Mouse (Mus musculus): ENCODE results near the gene S1pr4. TPM values are rescaled to one million over a fixed set of nuclear protein-coding genes. Genes with fewer than 3 reads are reported as not detected.

Gene S1pr4
- polyA plus RNA-seq, 1 experiment from 2014 or later = 1.7 TPM

DNA sequence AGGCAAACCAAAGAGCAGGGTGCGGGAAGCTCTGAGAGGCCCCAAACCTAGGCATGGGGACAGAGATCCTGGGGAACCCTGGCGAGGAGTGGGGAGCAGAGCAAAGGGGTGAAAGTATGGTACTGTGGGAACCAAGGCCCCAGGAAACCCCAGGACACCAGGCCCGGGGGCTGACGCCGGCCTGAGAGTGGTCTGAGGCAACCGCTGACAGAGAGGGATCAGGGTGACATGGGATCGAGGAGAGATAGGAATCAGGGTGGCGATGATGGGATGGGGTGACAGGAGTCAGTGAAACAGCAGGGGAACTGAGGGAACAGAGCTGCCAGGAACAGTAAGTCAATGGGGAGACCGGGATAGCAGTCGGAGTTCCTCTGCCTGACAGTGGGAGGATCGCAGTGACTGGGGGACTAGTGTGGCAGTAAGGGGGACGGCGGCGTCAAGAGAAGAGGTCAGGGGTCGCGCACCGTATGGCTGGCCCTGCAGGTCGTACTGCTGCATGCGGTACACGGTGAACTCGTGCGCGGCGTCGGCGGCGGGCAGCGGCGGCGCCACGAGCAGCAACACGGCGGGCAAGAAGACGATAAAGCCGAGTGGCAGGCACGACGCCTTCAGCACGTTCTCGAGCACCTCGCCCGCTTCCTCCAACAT lies 4.2 kb downstream of the S1pr4 start:
- peak; percentile 29 for ATAC-seq (ENCODE audit: low FRiP score, low TSS enrichment)
- no peaks in the 10 kb centered on the region for H3K9me3 ChIP-seq (ENCODE audit: low read length)
- peak overlapping the region; percentile 95 for H3K4me2 ChIP-seq (replicated peaks; ENCODE audit: low read depth, low read length)
- H3K27ac ChIP-seq (ENCODE audit: low read length) = no peak overlapping the region
- peaks cover 16% of the 10 kb centered on the region for H3K4me1 ChIP-seq (ENCODE audit: insufficient read depth, low read length)
- no peaks in the 10 kb centered on the region for H3K27me3 ChIP-seq (ENCODE audit: insufficient read depth, low read length)
- peaks cover 20% of the 10 kb centered on the region for H3K36me3 ChIP-seq (ENCODE audit: insufficient read depth, low read length)
- WGBS = under 1% methylated on average over 41 of the region's 41 CpGs
- H3K9ac ChIP-seq (replicated peaks; ENCODE audit: low read length) = peak overlapping the region; percentile 93
- H3K4me3 ChIP-seq (ENCODE audit: low read length) = peak overlapping the region; percentile 83

DNA sequence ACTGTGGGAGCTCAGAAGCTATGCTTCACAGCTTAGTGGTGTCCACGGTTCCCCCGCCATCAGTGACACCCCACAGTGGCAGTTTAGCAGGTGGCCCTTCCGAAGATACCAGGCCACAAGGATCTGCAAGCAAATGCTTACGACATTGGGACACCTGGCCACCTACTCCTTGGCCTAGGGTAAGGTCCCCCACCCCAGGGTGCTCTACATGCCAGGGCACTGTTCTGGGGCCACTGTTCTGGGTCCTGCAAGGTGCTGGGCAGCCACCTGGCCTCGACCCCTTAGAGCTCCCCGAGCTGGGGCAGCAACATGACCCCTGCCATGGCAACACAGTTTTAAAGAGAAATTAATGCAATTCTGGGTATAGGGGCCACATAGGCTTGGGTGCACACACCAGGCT lies 4.8 kb downstream of the S1pr4 start:
- WGBS = 68% methylated on average over 6 of the region's 6 CpGs
- peak overlapping the region; percentile 95 for H3K4me2 ChIP-seq (replicated peaks; ENCODE audit: low read depth, low read length)
- no peak for ATAC-seq (ENCODE audit: low FRiP score, low TSS enrichment)
- no peaks in the 10 kb centered on the region for H3K27me3 ChIP-seq (ENCODE audit: insufficient read depth, low read length)
- peaks cover 26% of the 10 kb centered on the region for H3K36me3 ChIP-seq (ENCODE audit: insufficient read depth, low read length)
- no peak overlapping the region for H3K27ac ChIP-seq (ENCODE audit: low read length)
- H3K4me1 ChIP-seq (ENCODE audit: insufficient read depth, low read length) = peaks cover 16% of the 10 kb centered on the region
- H3K4me3 ChIP-seq (ENCODE audit: low read length) = peak overlapping the region; percentile 83
- no peaks in the 10 kb centered on the region for H3K9me3 ChIP-seq (ENCODE audit: low read length)
- peak overlapping the region; percentile 93 for H3K9ac ChIP-seq (replicated peaks; ENCODE audit: low read length)

DNA sequence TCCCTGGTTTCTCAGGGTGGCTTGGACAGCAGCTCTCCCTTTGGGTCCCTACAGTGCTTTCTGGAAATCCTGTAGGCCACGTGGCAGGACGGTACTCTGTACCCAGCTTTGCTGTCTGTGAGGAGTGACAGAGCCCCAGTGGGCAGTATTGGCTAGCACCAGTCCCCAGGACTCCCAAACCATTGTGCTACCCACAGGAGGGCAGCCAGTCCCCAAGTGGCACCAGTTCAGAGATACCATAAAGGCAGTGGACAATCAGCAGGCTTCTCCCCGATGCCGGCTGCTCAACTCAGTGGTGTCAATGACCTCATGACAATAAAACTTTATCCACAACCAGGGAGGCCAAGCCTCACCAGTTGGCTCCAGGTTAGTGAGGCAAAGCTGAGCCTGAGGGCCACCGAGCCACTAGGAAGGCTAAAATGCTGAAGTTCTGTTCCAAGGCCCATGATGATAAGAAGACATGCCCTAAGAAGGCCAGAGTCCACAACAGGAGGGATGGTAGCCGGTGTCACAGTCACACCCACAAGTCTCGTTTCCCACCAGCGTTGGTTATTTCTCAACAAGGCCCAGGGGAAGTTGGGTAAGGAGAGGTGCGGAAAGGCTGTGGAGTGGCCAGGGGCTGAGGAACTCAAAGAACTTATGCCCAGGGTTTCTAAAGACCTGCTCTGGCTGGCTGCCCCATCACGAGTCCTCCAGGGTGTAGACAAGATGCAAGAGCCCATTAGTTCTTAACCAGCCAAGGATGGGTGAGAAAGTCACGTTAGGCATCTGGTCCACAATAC lies 5.5 kb downstream of the S1pr4 start:
- no peak overlapping the region for H3K27ac ChIP-seq (ENCODE audit: low read length)
- no peak for ATAC-seq (ENCODE audit: low FRiP score, low TSS enrichment)
- H3K4me2 ChIP-seq (replicated peaks; ENCODE audit: low read depth, low read length) = peak overlapping the region; percentile 95
- peak overlapping the region; percentile 83 for H3K4me3 ChIP-seq (ENCODE audit: low read length)
- no peaks in the 10 kb centered on the region for H3K9me3 ChIP-seq (ENCODE audit: low read length)
- H3K9ac ChIP-seq (replicated peaks; ENCODE audit: low read length) = peak overlapping the region; percentile 93; the same call in 1 of the 2 replicates
- H3K27me3 ChIP-seq (ENCODE audit: insufficient read depth, low read length) = no peaks in the 10 kb centered on the region
- H3K36me3 ChIP-seq (ENCODE audit: insufficient read depth, low read length) = peaks cover 33% of the 10 kb centered on the region
- peaks cover 16% of the 10 kb centered on the region for H3K4me1 ChIP-seq (ENCODE audit: insufficient read depth, low read length)
- WGBS = 76% methylated on average over 11 of the region's 11 CpGs

DNA sequence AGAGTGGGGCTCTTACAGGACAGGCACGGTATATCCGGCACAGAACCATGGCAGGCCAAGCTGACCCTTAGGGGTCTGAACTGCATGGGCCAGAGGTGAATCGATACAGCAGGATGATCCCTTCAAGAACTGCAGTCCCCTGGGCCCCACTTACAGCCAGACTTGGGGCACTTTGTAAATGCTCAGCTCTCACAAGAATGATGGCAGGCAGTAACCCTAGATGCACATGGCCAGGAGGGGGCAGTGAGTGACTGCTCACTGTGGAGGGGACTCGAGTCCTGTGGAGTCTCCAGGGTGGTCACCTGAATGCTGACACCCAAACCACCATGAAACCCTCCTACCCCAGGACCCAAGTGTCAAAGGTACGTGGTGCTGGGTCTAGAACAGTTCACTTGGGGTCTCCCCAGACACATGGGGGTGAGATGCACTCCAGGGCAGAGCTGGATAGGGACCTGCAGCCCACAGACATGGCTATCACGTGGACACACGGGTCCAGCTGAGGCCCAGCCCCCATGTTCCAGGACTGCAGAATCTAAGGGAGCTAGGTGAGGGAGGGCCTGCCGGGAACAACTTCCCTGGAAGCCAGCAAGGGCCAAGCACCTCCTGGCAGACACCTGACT lies 6.2 kb downstream of the S1pr4 start:
- Histone ChIP-seq H3K4me3 (ENCODE audit: low read length) (no peak overlapping the region), H3K27ac (ENCODE audit: low read length) (no peak overlapping the region), H3K36me3 (ENCODE audit: insufficient read depth, low read length) (peaks cover 39% of the 10 kb centered on the region), H3K27me3 (ENCODE audit: insufficient read depth, low read length) (no peaks in the 10 kb centered on the region), H3K4me1 (ENCODE audit: insufficient read depth, low read length) (peaks cover 16% of the 10 kb centered on the region), H3K4me2 (replicated peaks; ENCODE audit: low read depth, low read length) (no peak overlapping the region), H3K9me3 (ENCODE audit: low read length) (no peaks in the 10 kb centered on the region), H3K9ac (replicated peaks; ENCODE audit: low read length) (no peak overlapping the region)
- WGBS = 72% methylated on average over 8 of the region's 8 CpGs
- ATAC-seq (ENCODE audit: low FRiP score, low TSS enrichment) = no peak

DNA sequence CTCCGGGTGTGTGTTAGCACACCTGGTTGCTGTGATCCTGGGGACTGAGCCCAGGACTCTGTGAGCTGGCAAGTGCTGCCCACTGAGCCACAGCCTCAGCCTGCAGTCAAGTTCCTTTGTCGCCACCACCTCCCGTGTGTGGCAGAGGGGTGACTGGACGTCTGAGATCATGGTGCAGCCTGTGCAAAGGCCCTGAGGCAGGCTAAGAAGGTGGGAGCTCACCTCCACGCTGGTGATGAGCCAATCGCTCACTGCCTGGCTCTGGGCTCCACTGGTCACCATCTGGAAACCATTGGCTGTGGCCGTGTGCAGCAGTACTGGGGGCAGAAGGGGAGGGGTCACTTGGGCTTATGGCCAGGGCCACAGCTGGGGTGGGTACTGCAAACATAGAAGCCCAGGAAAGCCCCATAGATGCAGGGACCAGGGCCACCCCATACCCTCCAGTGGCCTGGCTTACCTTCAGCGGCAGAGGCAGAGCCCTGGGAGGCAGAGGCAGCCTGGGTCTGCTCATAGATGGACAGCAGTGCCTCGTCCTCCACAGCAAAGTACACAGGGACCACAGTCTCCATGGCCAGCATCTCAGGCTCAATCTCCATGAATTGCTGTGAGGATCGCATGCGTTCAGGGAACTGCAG lies 7.2 kb downstream of the S1pr4 start:
- Histone ChIP-seq H3K4me3 (ENCODE audit: low read length) (no peak overlapping the region), H3K4me2 (replicated peaks; ENCODE audit: low read depth, low read length) (no peak overlapping the region), H3K9me3 (ENCODE audit: low read length) (no peaks in the 10 kb centered on the region), H3K36me3 (ENCODE audit: insufficient read depth, low read length) (peaks cover 49% of the 10 kb centered on the region), H3K4me1 (ENCODE audit: insufficient read depth, low read length) (peaks cover 16% of the 10 kb centered on the region), H3K27ac (ENCODE audit: low read length) (no peak overlapping the region), H3K27me3 (ENCODE audit: insufficient read depth, low read length) (no peaks in the 10 kb centered on the region), H3K9ac (replicated peaks; ENCODE audit: low read length) (no peak overlapping the region)
- WGBS = 89% methylated on average over 11 of the region's 11 CpGs
- ATAC-seq (ENCODE audit: low FRiP score, low TSS enrichment) = no peak

DNA sequence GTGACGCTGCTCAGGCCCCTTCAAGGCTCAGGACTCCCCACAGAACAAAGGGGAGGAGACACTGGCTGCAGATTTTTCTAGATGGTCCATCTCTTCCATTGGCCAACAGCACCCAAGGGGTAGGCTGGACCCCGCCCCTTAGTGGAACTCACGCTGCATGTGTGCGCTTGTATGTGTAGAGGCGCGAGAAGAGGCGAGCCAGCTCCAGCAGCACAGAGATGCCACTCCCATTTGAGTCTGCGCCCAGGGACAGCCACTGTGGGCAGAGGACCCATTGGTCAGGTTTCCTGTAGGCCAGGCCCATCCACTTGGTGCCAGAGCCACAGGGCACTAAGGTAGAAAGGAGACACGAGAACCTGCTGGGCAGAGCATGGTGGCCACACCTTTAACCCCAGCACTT lies 8.9 kb downstream of the S1pr4 start:
- H3K9me3 ChIP-seq (ENCODE audit: low read length) = no peaks in the 10 kb centered on the region
- no peak overlapping the region for H3K9ac ChIP-seq (replicated peaks; ENCODE audit: low read length)
- WGBS = 94% methylated on average over 9 of the region's 9 CpGs
- H3K27ac ChIP-seq (ENCODE audit: low read length) = no peak overlapping the region
- H3K27me3 ChIP-seq (ENCODE audit: insufficient read depth, low read length) = no peaks in the 10 kb centered on the region
- no peak overlapping the region for H3K4me2 ChIP-seq (replicated peaks; ENCODE audit: low read depth, low read length)
- ATAC-seq (ENCODE audit: low FRiP score, low TSS enrichment) = no peak
- H3K4me1 ChIP-seq (ENCODE audit: insufficient read depth, low read length) = peaks cover 16% of the 10 kb centered on the region
- H3K36me3 ChIP-seq (ENCODE audit: insufficient read depth, low read length) = peaks cover 64% of the 10 kb centered on the region
- H3K4me3 ChIP-seq (ENCODE audit: low read length) = no peak overlapping the region

DNA sequence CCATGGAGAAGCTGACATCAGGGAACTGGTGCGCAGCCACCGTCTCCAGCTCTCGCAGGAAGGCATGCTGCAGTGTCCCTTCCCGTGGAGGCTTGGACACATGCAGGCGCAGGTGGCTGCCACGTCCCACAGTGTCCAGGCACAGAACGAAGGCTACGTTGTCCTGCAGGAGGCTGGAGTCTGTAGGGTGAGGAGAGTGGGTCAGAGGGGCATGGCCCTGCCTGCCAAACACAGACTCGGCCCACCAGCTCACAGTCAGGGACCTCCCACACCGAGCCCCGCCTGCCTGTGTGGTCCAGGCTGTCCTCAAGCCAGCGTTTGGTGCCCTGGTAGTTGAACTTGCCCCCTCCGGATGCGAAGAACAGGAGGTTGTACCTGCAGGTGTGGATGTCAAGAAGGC lies 10.0 kb downstream of the S1pr4 start:
- Histone ChIP-seq H3K9me3 (ENCODE audit: low read length) (no peaks in the 10 kb centered on the region), H3K27ac (ENCODE audit: low read length) (no peak overlapping the region), H3K4me3 (ENCODE audit: low read length) (no peak overlapping the region), H3K4me1 (ENCODE audit: insufficient read depth, low read length) (peaks cover 9% of the 10 kb centered on the region), H3K36me3 (ENCODE audit: insufficient read depth, low read length) (peaks cover 64% of the 10 kb centered on the region), H3K9ac (replicated peaks; ENCODE audit: low read length) (no peak overlapping the region), H3K27me3 (ENCODE audit: insufficient read depth, low read length) (no peaks in the 10 kb centered on the region), H3K4me2 (replicated peaks; ENCODE audit: low read depth, low read length) (no peak overlapping the region)
- 82% methylated on average over 14 of the region's 14 CpGs for WGBS
- no peak for ATAC-seq (ENCODE audit: low FRiP score, low TSS enrichment)

DNA sequence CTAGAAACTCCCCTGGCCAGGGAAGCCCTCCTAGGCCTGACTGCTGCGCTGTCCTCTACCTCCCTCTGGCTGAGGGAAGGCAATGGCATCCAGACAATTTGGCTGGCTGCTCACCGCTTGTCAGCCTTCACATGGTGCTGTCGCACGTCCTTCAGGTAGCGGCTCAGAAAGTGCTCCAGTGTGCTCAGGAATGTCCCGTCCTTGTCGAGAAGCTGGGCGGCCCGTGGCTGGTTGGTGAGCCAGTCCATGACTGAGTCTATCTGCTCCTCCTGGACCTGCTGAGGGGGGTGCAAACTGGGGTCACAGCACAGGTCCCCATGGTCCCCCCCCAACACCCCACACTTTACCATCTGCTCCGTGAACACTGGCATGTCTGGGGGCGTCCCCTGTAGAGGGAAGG lies 11.9 kb downstream of the S1pr4 start:
- H3K4me1 ChIP-seq (ENCODE audit: insufficient read depth, low read length) = no peaks in the 10 kb centered on the region
- no peak overlapping the region for H3K4me2 ChIP-seq (replicated peaks; ENCODE audit: low read depth, low read length)
- 90% methylated on average over 11 of the region's 11 CpGs for WGBS
- H3K9ac ChIP-seq (replicated peaks; ENCODE audit: low read length) = no peak overlapping the region
- H3K36me3 ChIP-seq (ENCODE audit: insufficient read depth, low read length) = peaks cover 64% of the 10 kb centered on the region
- no peaks in the 10 kb centered on the region for H3K27me3 ChIP-seq (ENCODE audit: insufficient read depth, low read length)
- H3K9me3 ChIP-seq (ENCODE audit: low read length) = no peaks in the 10 kb centered on the region; the same call in 1 of the 2 replicates
- no peak overlapping the region for H3K27ac ChIP-seq (ENCODE audit: low read length)
- H3K4me3 ChIP-seq (ENCODE audit: low read length) = no peak overlapping the region
- ATAC-seq (ENCODE audit: low FRiP score, low TSS enrichment) = no peak

DNA sequence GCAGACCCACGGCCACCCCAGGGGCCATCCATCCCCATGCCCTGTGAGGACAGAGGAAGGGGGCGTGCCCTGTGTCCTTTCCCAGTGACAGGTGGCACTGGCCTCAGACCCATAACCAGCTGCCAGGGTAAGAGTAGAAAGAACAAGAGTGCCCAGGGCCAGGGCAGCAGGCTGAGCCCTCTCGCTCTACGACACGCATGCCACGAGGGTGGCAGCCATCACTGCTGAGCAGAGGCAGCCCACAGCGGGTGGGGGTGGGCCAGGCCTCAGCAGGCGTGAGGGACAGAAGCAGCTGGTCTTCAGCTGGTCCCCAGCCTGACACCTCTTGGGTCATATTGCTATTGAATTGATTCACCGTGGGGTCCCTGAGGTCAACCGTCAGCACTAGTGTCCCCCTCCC lies 13.4 kb downstream of the S1pr4 start:
- ATAC-seq (ENCODE audit: low FRiP score, low TSS enrichment) = no peak
- WGBS = 89% methylated on average over 10 of the region's 10 CpGs
- H3K27me3 ChIP-seq (ENCODE audit: insufficient read depth, low read length) = peaks cover 11% of the 10 kb centered on the region

More for the DNA sequence above, 13.4 kb downstream of the S1pr4 start:
- no peaks in the 10 kb centered on the region; the same call in 1 of the 2 replicates for H3K9me3 ChIP-seq (ENCODE audit: low read length)
- H3K9ac ChIP-seq (replicated peaks; ENCODE audit: low read length) = no peak overlapping the region
- peaks cover 51% of the 10 kb centered on the region for H3K36me3 ChIP-seq (ENCODE audit: insufficient read depth, low read length)
- H3K4me3 ChIP-seq (ENCODE audit: low read length) = no peak overlapping the region
- peaks cover 5% of the 10 kb centered on the region; the same call in 1 of the 2 replicates for H3K4me1 ChIP-seq (ENCODE audit: insufficient read depth, low read length)
- no peak overlapping the region for H3K4me2 ChIP-seq (replicated peaks; ENCODE audit: low read depth, low read length)
- H3K27ac ChIP-seq (ENCODE audit: low read length) = no peak overlapping the region

Data from kidney, embryonic 16.5 days (tissue).